Mouse (Mus musculus) heart, embryonic 11.5 days (tissue): ENCODE measurements around the gene Ccni. TPM values are rescaled to one million over a fixed set of nuclear protein-coding genes. Genes with fewer than 3 reads are reported as not detected.

Source experiments
- ATAC-seq: fragments of 200-750 bp; cut with Nextera tagmentation; replicated peaks from 2 replicates; pipeline ENCODE4 v1.8.0; 2017; ENCODE audit warnings: moderate library complexity; ENCODE audit not compliant: insufficient number of reproducible peaks, low FRiP score, low TSS enrichment
- H3K27ac ChIP-seq: fragments of 300-500 bp; sonication (generic); 2 replicates; pipeline ENCODE4 v1.5.1; 2014; ENCODE audit warnings: mild to moderate bottlenecking, low read depth, low read length
- H3K27me3 ChIP-seq: fragments of 300-500 bp; sonication (generic); 2 replicates; pipeline ENCODE4 v1.6.1; 2014; ENCODE audit warnings: mild to moderate bottlenecking, low read length, mixed read lengths; ENCODE audit not compliant: control insufficient read depth, insufficient read depth
- H3K36me3 ChIP-seq: fragments of 300-500 bp; sonication (generic); 2 replicates; pipeline ENCODE4 v1.6.1; 2014; ENCODE audit warnings: mild to moderate bottlenecking, low read length, moderate library complexity, mixed read lengths; ENCODE audit not compliant: control insufficient read depth, insufficient read depth
- H3K4me1 ChIP-seq: fragments of 300-500 bp; sonication (generic); 2 replicates; pipeline ENCODE4 v1.6.1; 2014; ENCODE audit warnings: low read length; ENCODE audit not compliant: control insufficient read depth, insufficient read depth
- H3K4me2 ChIP-seq: fragments of 300-500 bp; sonication (generic); 2 replicates; pipeline ENCODE4 v1.6.1; 2014; ENCODE audit warnings: mild to moderate bottlenecking, moderate library complexity
- H3K4me3 ChIP-seq: fragments of 300-500 bp; sonication (generic); 2 replicates; pipeline ENCODE4 v1.5.1; 2014; ENCODE audit warnings: low read depth, low read length
- H3K9ac ChIP-seq: fragments of 300-500 bp; sonication (generic); 2 replicates; pipeline ENCODE4 v1.6.1; 2014; ENCODE audit warnings: mild to moderate bottlenecking, low read depth, low read length, moderate library complexity
- H3K9me3 ChIP-seq: fragments of 300-500 bp; sonication (generic); replicated peaks from 2 replicates; pipeline ENCODE4 v1.6.1; 2016; ENCODE audit warnings: low read length; ENCODE audit not compliant: control insufficient read depth
- WGBS: fragments of 180-500 bp; shearing (Covaris S2); extraction: QIAGEN DNeasy Blood & Tissue Kit; methylation state at CpG from one replicate; pipeline ENCODE4 v1.1.7; 2014; ENCODE audit not compliant: insufficient replicate concordance; 5-methylcytosine and 5-hydroxymethylcytosine counted together
- polyA plus RNA-seq: library from polyadenylated mRNA; unstranded; fragments of >200 nt; fragmentation: Nextera tagmentation; extraction: Ambion mirVana; gene quantifications from 2 replicates; pipeline ENCODE4 v1.2.1, GENCODE M21; 2014

Gene Ccni
- polyA plus RNA-seq, 1 experiment from 2014 or later: 99.1 TPM

DNA sequence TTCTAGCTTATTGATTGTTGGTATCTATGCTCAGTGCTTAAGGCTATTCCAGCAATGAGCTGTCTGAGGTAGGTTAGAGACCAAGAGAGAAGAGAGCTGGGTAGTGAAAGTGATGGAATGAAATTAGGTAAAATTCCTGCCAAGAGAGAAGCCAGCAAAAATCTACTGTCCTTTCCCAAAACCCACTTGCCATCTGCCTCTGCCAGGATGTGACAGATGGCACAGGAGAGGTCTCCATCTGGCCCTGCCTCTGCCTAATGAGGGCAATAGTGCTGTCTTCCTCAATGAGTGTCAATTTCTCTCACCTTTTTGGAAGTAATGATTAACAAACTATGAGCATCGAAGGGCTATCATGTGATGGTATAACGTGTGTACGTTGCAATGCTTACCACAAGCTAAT, 29.6 kb upstream of the Ccni start:
- Histone ChIP-seq H3K4me2 (no peak overlapping the region), H3K9ac (no peak overlapping the region), H3K4me3 (no peak overlapping the region), H3K36me3 (no peaks in the 10 kb centered on the region), H3K9me3 (no peaks in the 10 kb centered on the region), H3K27ac (no peak overlapping the region), H3K4me1 (peaks cover 6% of the 10 kb centered on the region; the same call in 1 of the 2 replicates), H3K27me3 (no peaks in the 10 kb centered on the region)
- no peak for ATAC-seq
- WGBS: 94% methylated on average over 3 of the region's 3 CpGs

DNA sequence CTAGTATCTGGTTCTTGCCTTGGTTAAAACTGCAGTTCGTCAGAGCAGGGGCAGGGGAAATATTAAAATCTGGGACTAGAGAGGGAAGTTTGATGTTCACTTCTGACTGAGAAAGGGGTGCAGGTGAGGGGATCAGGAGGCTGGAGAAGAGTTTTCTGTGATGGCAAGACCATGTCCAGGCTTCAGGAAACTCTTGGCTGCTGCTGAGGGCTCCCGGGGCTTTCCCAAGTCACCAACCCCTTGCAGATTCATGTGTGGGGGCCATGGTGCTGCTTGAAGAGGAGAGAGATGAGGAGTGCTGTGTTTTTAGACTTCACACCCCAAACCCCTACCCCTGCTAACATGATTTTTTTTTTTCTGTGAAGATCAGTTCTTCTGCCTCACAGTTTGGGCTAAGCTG, 28.3 kb upstream of the Ccni start:
- no peak overlapping the region for H3K9ac ChIP-seq
- no peaks in the 10 kb centered on the region; the same call in 1 of the 2 replicates for H3K4me1 ChIP-seq
- no peaks in the 10 kb centered on the region for H3K36me3 ChIP-seq
- 64% methylated on average over 2 of the region's 2 CpGs for WGBS
- H3K9me3 ChIP-seq: no peaks in the 10 kb centered on the region
- H3K27ac ChIP-seq: no peak overlapping the region
- no peak overlapping the region for H3K4me3 ChIP-seq
- H3K27me3 ChIP-seq: no peaks in the 10 kb centered on the region
- ATAC-seq: no peak
- H3K4me2 ChIP-seq: no peak overlapping the region

DNA sequence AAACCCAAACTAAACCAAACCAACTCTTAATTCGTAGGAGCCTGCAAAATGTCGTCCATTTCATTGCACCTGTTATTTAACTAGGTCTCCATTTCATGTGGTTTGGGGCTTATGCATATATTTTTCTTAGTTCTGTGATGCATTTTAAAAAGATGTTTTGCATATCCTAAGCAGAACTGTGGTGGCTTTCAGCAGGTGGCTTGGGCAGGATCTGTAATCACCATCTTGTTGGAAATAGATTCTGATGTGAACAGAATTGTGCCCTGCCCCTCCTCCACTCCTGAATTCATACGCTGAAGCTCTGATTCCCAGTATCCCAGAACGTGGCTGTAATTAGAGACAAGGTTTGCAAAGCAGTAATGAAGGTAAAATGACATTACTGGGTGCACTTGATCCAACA, 27.8 kb upstream of the Ccni start:
- H3K4me2 ChIP-seq: no peak overlapping the region
- H3K36me3 ChIP-seq: no peaks in the 10 kb centered on the region
- no peak overlapping the region for H3K4me3 ChIP-seq
- no peaks in the 10 kb centered on the region; the same call in 1 of the 2 replicates for H3K4me1 ChIP-seq
- H3K9ac ChIP-seq: no peak overlapping the region
- no peaks in the 10 kb centered on the region for H3K9me3 ChIP-seq
- 72% methylated on average over 4 of the region's 4 CpGs for WGBS
- no peak for ATAC-seq
- H3K27ac ChIP-seq: no peak overlapping the region
- H3K27me3 ChIP-seq: no peaks in the 10 kb centered on the region

DNA sequence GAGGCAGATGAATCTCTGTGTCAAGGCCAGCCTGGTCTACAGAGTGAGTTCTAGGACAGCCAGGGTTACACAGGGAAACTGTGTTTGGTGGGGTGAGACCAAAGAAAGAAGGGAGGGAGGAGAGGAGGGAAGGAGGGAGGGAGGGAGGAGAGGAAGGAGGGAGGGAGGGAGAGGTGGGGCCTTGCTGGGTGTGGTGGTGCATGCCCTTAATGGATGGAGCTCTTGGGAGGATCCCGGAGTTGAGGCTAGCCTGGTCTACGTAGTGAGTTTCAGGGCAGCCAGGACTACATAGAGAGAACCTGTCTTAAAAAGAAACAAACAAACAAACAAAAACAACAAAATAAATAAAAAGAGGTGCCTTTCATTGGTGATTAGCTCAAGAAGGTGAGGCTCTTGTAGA, 26.5 kb upstream of the Ccni start:
- no peak for ATAC-seq
- 90% methylated on average over 2 of the region's 2 CpGs for WGBS
- H3K27ac ChIP-seq: no peak overlapping the region
- H3K36me3 ChIP-seq: no peaks in the 10 kb centered on the region
- H3K4me2 ChIP-seq: no peak overlapping the region
- H3K27me3 ChIP-seq: no peaks in the 10 kb centered on the region
- no peaks in the 10 kb centered on the region; the same call in 1 of the 2 replicates for H3K4me1 ChIP-seq
- H3K9ac ChIP-seq: no peak overlapping the region
- no peaks in the 10 kb centered on the region for H3K9me3 ChIP-seq
- no peak overlapping the region for H3K4me3 ChIP-seq

DNA sequence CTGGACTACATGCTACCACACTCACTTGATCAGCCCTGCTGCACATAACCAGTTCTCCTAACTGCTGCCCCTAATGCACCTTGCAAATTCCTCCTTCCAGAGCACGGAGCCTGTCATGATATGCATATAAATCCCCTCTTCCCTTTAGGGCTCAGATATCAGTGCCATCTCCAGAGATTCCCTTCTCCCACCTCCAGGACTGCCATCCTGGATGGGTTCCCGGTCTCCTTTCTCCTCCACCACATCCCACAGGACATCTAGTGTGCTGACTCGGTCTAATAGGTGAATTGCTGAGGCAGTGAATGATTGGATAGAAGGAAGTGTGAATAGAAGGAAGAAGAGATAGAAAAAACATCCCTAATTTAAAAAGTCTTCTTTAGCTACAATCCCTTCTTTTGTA, 25.4 kb upstream of the Ccni start:
- Histone ChIP-seq H3K27me3 (no peaks in the 10 kb centered on the region), H3K36me3 (no peaks in the 10 kb centered on the region), H3K4me3 (no peak overlapping the region), H3K4me1 (no peaks in the 10 kb centered on the region), H3K9me3 (no peaks in the 10 kb centered on the region), H3K9ac (no peak overlapping the region), H3K27ac (no peak overlapping the region), H3K4me2 (no peak overlapping the region)
- no peak for ATAC-seq
- whole genome bisulfite sequencing: 64% methylated on average over 3 of the region's 3 CpGs

DNA sequence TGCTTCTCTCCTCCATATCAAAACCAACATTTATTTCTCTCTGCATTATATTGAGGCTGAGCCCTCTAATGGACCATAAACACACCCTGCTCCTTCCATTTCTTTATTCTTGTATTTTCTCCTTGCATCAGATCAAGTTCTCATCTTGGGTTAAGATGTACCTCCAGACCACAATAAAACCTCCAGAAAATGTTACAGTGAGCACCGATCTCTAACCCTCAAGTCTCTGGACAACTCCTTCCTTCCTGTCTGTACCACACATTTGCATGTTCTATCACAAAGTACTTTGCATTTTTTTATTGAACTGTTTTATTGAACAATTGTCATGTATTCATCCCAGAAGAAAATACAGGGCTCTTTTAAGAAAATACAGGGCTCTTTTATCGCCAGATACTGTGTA, 23.2 kb upstream of the Ccni start:
- WGBS: 74% methylated on average over 2 of the region's 2 CpGs
- Histone ChIP-seq H3K4me1 (no peaks in the 10 kb centered on the region), H3K4me2 (no peak overlapping the region), H3K9ac (no peak overlapping the region), H3K27ac (no peak overlapping the region), H3K4me3 (no peak overlapping the region), H3K27me3 (no peaks in the 10 kb centered on the region), H3K9me3 (no peaks in the 10 kb centered on the region), H3K36me3 (no peaks in the 10 kb centered on the region)
- ATAC-seq: no peak

DNA sequence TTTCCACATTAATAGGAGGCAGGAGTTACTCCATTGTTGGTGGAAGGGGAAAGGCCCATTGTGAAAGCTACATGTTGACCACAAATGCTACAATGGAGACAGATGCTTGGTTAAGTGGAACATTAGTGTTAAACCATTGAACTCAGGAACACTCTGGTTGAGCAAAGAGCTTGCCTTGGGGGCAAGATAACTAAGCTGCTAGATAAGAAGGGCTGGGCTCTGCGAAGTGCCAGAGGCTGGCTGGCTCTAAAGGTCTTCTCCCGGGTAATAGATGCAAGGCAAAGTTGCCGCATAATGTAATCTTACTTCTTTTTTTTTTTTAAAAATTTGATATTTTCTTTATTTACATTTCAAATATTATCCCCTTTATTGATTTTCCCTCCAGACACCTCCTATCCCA, 20.9 kb upstream of the Ccni start:
- no peak overlapping the region for H3K4me3 ChIP-seq
- H3K9ac ChIP-seq: no peak overlapping the region
- ATAC-seq: no peak
- no peak overlapping the region for H3K27ac ChIP-seq
- WGBS: 54% methylated on average over 3 of the region's 3 CpGs
- no peaks in the 10 kb centered on the region for H3K27me3 ChIP-seq
- no peak overlapping the region for H3K4me2 ChIP-seq
- H3K36me3 ChIP-seq: no peaks in the 10 kb centered on the region
- no peaks in the 10 kb centered on the region for H3K9me3 ChIP-seq
- no peaks in the 10 kb centered on the region for H3K4me1 ChIP-seq

DNA sequence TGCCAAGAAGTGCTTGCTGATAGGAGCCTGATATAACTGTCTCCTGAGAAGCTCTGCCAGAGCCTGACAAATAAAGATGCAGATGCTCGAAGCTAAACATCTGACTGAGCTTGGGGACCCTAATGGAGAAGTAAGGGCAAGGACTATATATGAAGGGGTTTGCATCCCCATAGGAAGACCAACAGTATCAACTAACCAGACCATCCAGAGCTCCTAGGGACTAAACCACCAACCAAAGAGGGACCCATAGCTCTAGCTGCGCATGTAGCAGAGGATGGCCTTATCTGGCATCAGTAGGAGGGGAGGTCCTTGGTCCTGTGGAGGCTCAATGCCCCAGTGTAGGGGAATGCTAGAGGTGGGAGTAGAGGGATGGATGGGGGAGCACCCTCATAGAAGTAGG, 18.3 kb upstream of the Ccni start:
- Histone ChIP-seq H3K9ac (no peak overlapping the region), H3K27ac (no peak overlapping the region), H3K4me3 (no peak overlapping the region), H3K9me3 (no peaks in the 10 kb centered on the region), H3K4me1 (no peaks in the 10 kb centered on the region), H3K27me3 (no peaks in the 10 kb centered on the region), H3K36me3 (no peaks in the 10 kb centered on the region), H3K4me2 (no peak overlapping the region)
- 73% methylated on average over 2 of the region's 2 CpGs for WGBS
- no peak for ATAC-seq

DNA sequence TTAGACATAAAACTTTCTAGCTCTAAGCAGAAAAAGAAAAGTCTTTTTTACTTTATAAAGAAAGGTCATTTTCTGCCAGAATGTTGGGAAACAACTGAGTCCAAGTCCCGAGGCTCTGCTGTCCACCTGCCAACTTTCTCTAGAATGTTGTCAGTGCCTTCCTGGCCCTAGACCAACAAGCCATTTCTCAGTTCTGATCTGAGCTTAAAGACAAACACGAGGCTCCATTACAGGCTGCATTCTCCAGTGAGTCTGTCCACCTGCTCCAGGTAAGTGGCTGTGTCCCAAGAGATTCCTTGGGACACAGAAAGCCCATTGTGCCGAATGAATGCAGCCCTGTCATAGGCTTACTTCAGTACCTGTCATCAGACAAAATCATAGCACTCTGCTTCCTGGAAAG, 15.4 kb upstream of the Ccni start:
- Histone ChIP-seq H3K9me3 (no peaks in the 10 kb centered on the region), H3K9ac (no peak overlapping the region), H3K27me3 (no peaks in the 10 kb centered on the region), H3K27ac (no peak overlapping the region), H3K36me3 (no peaks in the 10 kb centered on the region), H3K4me3 (no peak overlapping the region), H3K4me2 (no peak overlapping the region), H3K4me1 (no peaks in the 10 kb centered on the region)
- 70% methylated on average over 3 of the region's 3 CpGs for WGBS
- no peak for ATAC-seq
